Mouse (Mus musculus) megakaryocyte, embryonic 14.5 days (primary cell): Measurements from ENCODE around the gene Krt78.

Experiments used
- FLI1 ChIP-seq: IDR thresholded peaks from 2 replicates; pipeline ENCODE4 v1.6.1; 2012; ENCODE audit warnings: low read length, inconsistent platforms, mixed read lengths
- GATA1 ChIP-seq: IDR thresholded peaks from 3 replicates; pipeline ENCODE4 v1.6.1; 2012; ENCODE audit warnings: mixed read lengths, low read length, inconsistent platforms, borderline replicate concordance

DNA sequence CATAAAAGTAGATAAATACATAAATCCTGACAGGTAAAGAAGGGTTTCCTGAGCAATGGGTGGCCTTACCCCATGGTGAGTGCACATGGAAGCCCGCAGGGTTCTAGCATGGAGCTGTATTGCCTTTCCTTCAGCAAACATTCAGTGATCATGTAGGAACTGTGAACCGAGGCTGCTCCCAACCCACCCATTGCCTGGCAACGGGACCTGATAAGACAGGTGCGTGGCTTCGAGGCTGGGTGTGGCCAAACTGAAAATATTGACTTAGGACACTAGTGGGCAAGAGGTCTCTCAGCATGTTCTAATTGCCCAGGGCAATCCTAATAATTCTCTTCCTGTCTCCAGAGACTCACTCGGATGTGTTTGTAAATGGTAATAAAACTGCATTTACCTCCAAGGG lies 40.3 kb upstream of the Krt78 start:
- TF ChIP-seq GATA1: no peak
- no peak for TF ChIP-seq FLI1
